Mouse (Mus musculus): Measurements from ENCODE around the gene Areg.

GRCm38 (mm10) chr5:91157169-91157568, 17.8 kb downstream of the Areg start:
- TF ChIP-seq CTCF (IDR thresholded peaks at IDR 0.05; ENCODE audit: extremely low read depth, insufficient read length, insufficient replicate concordance, low read depth, low read length): no peak
- no peak for TF ChIP-seq POLR2A (IDR thresholded peaks at IDR 0.05; ENCODE audit: low read depth, low read length)

All from small intestine, adult 2 months (tissue).